ENCODE assay signal across 12 mouse cellular contexts in the genomic region with DNA sequence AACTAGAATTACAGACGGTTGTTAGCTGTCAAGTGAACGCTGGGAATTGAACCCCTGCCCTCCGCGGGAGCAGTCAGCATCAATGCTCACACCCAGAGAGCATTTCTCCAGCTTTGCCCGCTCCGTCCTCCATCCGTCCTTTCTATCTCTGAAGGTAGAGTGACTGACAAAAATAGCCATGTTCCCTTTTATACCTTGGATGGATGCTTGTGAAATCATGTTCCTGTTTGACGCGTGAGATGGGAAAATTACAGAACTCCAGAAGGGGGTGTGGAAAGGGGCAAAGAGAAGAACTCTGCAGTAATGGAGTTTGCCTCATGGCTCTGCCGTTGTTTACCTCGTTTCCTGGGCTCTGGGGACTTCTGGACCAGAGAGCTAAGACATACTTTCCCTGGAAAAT.
A peak's percentile ranks its signal among the peaks of the same experiment; 100 is the strongest.
DNase-seq lines count a peak whose midpoint lies in the region; ATAC-seq and TF ChIP-seq lines count a peak whose summit lies in the region.
"Had no signal": no experiment of that assay in that cellular context is flagged by ENCODE, and none has a peak within 500 bp of the region (broad histone marks: within the 10 kb centered on the region; RNA-seq: fewer than 3 reads in every experiment).

No protein-coding gene starts in this region.

- 0 out of 2 replicates have a peak overlapping the region, but pooled peaks have one; percentile 2 for H3K4me2 ChIP-seq in liver, postnatal 0 days (ENCODE audit: low read depth, low read length)
- H3K4me2 ChIP-seq in liver, embryonic 11.5 days = no peak overlapping the region
- H3K4me2 ChIP-seq in limb, embryonic 14.5 days (replicated peaks; ENCODE audit: low read depth, low read length, severe bottlenecking) = no peak overlapping the region; the same call in 1 of the 2 replicates
- H3K4me2 ChIP-seq: embryonic facial prominence, embryonic 13.5 days had no signal

- H3K36me3 ChIP-seq in liver, postnatal 0 days (replicated peaks; ENCODE audit: insufficient read depth, low read length) = no peaks in the 10 kb centered on the region
- H3K36me3 ChIP-seq in liver, embryonic 11.5 days (ENCODE audit: control insufficient read depth, insufficient read depth, low read length) = no peaks in the 10 kb centered on the region
- H3K36me3 ChIP-seq in limb, embryonic 14.5 days (ENCODE audit: control insufficient read depth, insufficient read depth, low read length) = no peaks in the 10 kb centered on the region
- H3K36me3 ChIP-seq: embryonic facial prominence, embryonic 13.5 days had no signal

- TF ChIP-seq POLR2A in embryonic fibroblast, embryonic 13.5 days (IDR thresholded peaks at IDR 0.05; ENCODE audit: low read depth, low read length) = no peak
- TF ChIP-seq POLR2A in limb, embryonic 14.5 days (IDR thresholded peaks at IDR 0.05; ENCODE audit: borderline replicate concordance, extremely low read depth, insufficient read depth, insufficient read length) = no peak

- intact Hi-C loops in gastrocnemius, adult 2 months (cut with DNase I) = no loop called here

- WGBS in liver, postnatal 0 days (ENCODE audit: insufficient replicate concordance) = 73% methylated on average over 11 of the region's 11 CpGs
- WGBS in liver, embryonic 11.5 days = 81% methylated on average over 11 of the region's 11 CpGs
- 64% methylated on average over 11 of the region's 11 CpGs for WGBS in limb, embryonic 14.5 days

- no peak for DNase-seq in gastrocnemius, adult 2 months
- DNase-seq in gastrocnemius, postnatal 25 days = no peak
- no peak for DNase-seq in liver, postnatal 0 days
- no peak for DNase-seq in liver, embryonic 11.5 days (ENCODE audit: low spot score)
- DNase-seq in limb, embryonic 14.5 days (ENCODE audit: low spot score) = no peak
- no peak for DNase-seq in left cerebral cortex, adult 11 months (ENCODE audit: low spot score)
- DNase-seq: cerebellum, adult 9-10 months; thymus, adult 2 months had no signal

- TF ChIP-seq CTCF in gastrocnemius, adult 2 months (IDR thresholded peaks at IDR 0.05) = no peak
- no peak for TF ChIP-seq CTCF in liver, postnatal 0 days (IDR thresholded peaks at IDR 0.05; ENCODE audit: low read depth)
- TF ChIP-seq CTCF in embryonic fibroblast, embryonic 13.5 days (IDR thresholded peaks at IDR 0.05; ENCODE audit: borderline replicate concordance, insufficient read depth, low read length) = no peak

- H3K9me3 ChIP-seq in liver, postnatal 0 days (ENCODE audit: low read length) = no peaks in the 10 kb centered on the region
- no peaks in the 10 kb centered on the region for H3K9me3 ChIP-seq in liver, embryonic 11.5 days (ENCODE audit: control insufficient read depth, low read length)
- H3K9me3 ChIP-seq in limb, embryonic 14.5 days (ENCODE audit: control insufficient read depth, low read length) = no peaks in the 10 kb centered on the region
- H3K9me3 ChIP-seq: embryonic facial prominence, embryonic 13.5 days had no signal

- H3K4me1 ChIP-seq in liver, postnatal 0 days (ENCODE audit: insufficient read depth) = no peaks in the 10 kb centered on the region
- H3K4me1 ChIP-seq in liver, embryonic 11.5 days (replicated peaks; ENCODE audit: control insufficient read depth, insufficient read depth, low read length) = 0 out of 2 replicates have a peak, but pooled peaks cover 3% of the 10 kb centered on the region
- H3K4me1 ChIP-seq in embryonic fibroblast, embryonic 13.5 days (ENCODE audit: control insufficient read depth, insufficient read depth, low read length) = peaks cover 14% of the 10 kb centered on the region
- peaks cover 20% of the 10 kb centered on the region for H3K4me1 ChIP-seq in limb, embryonic 14.5 days (ENCODE audit: control insufficient read depth, insufficient read depth, low read length)

- peak overlapping the region; percentile 76 for H3K27ac ChIP-seq in gastrocnemius, adult 2 months
- no peak overlapping the region for H3K27ac ChIP-seq in liver, postnatal 0 days (ENCODE audit: low read depth)
- H3K27ac ChIP-seq in liver, embryonic 11.5 days (ENCODE audit: low read depth, low read length) = no peak overlapping the region
- H3K27ac ChIP-seq in embryonic fibroblast, embryonic 13.5 days (ENCODE audit: insufficient read depth, low read length) = peak overlapping the region; percentile 43
- peak overlapping the region; percentile 68 for H3K27ac ChIP-seq in limb, embryonic 14.5 days (replicated peaks; ENCODE audit: low read depth, low read length)

- no peak for ATAC-seq in liver, postnatal 0 days
- no peak for ATAC-seq in liver, embryonic 11.5 days (replicated peaks; ENCODE audit: low FRiP score)
- ATAC-seq in limb, embryonic 14.5 days (ENCODE audit: low FRiP score, low read depth) = no peak
- no peak for ATAC-seq in megakaryocyte-erythroid progenitor cell, adult 5-6 weeks (replicated peaks; ENCODE audit: low FRiP score, low TSS enrichment, poor library complexity, severe bottlenecking)
- ATAC-seq: intestine, postnatal 0 days had no signal

- no peaks in the 10 kb centered on the region for H3K27me3 ChIP-seq in liver, postnatal 0 days (ENCODE audit: insufficient read depth, low read length)
- H3K27me3 ChIP-seq in liver, embryonic 11.5 days (replicated peaks; ENCODE audit: control insufficient read depth, insufficient read depth, low read length) = no peaks in the 10 kb centered on the region
- H3K27me3 ChIP-seq in limb, embryonic 14.5 days (ENCODE audit: control insufficient read depth, insufficient read depth, low read length) = no peaks in the 10 kb centered on the region
- H3K27me3 ChIP-seq: embryonic facial prominence, embryonic 13.5 days had no signal

- no peak for TF ChIP-seq EP300 in liver, postnatal 0 days (IDR thresholded peaks at IDR 0.05; ENCODE audit: low read depth)

- H3K4me3 ChIP-seq in gastrocnemius, adult 2 months = peak overlapping the region; percentile 58
- H3K4me3 ChIP-seq in liver, postnatal 0 days (ENCODE audit: low read depth, low read length) = no peak overlapping the region
- no peak overlapping the region for H3K4me3 ChIP-seq in liver, embryonic 11.5 days (ENCODE audit: low read depth, low read length)
- H3K4me3 ChIP-seq in embryonic fibroblast, embryonic 13.5 days (ENCODE audit: insufficient read depth, low read length) = no peak overlapping the region
- H3K4me3 ChIP-seq in limb, embryonic 14.5 days (replicated peaks; ENCODE audit: low read length) = no peak overlapping the region
- H3K4me3 ChIP-seq: embryonic facial prominence, embryonic 13.5 days had no signal

- no peak overlapping the region for H3K9ac ChIP-seq in liver, postnatal 0 days (replicated peaks)
- no peak overlapping the region for H3K9ac ChIP-seq in liver, embryonic 11.5 days (ENCODE audit: low read depth, low read length)
- H3K9ac ChIP-seq in limb, embryonic 14.5 days (ENCODE audit: low read depth, low read length, severe bottlenecking) = no peak overlapping the region
- H3K9ac ChIP-seq: embryonic facial prominence, embryonic 13.5 days had no signal

Comparison
In these comparisons a context has a peak if more than half of its experiments do, and no peak if none do; other contexts are left out.
1. H3K27ac ChIP-seq: peak in gastrocnemius, adult 2 months (single experiment), embryonic fibroblast, embryonic 13.5 days (single experiment) and limb, embryonic 14.5 days (single experiment); none in liver, postnatal 0 days (single experiment) and liver, embryonic 11.5 days (single experiment).